Mouse (Mus musculus): ENCODE results near the gene Gm12394. TPM values are rescaled to one million over a fixed set of nuclear protein-coding genes. Genes with fewer than 3 reads are reported as not detected.

The Gm12394 gene
- polyA plus RNA-seq, 1 experiment = not detected

GRCm38 (mm10) chr4:42900878-42901277 lies 44.3 kb upstream of the Gm12394 start:
- no peak overlapping the region for H3K9ac ChIP-seq (ENCODE audit: low read depth, poor library complexity, severe bottlenecking)
- no peak overlapping the region for H3K27ac ChIP-seq (ENCODE audit: insufficient read depth, low read length)
- no peaks in the 10 kb centered on the region for H3K4me1 ChIP-seq (ENCODE audit: control insufficient read depth, insufficient read depth, low read length)
- H3K27me3 ChIP-seq (ENCODE audit: control insufficient read depth, insufficient read depth, low read length, poor library complexity, severe bottlenecking) = no peaks in the 10 kb centered on the region; the same call in 1 of the 2 replicates
- H3K4me3 ChIP-seq (ENCODE audit: low read depth, low read length) = no peak overlapping the region
- no peaks in the 10 kb centered on the region for H3K9me3 ChIP-seq (replicated peaks; ENCODE audit: control insufficient read depth, insufficient read depth, low read length, poor library complexity, severe bottlenecking)
- TF ChIP-seq POLR2A (IDR thresholded peaks at IDR 0.05; ENCODE audit: insufficient read depth, low read length) = no peak
- TF ChIP-seq CTCF (IDR thresholded peaks at IDR 0.05; ENCODE audit: low read depth, low read length) = no peak
- TF ChIP-seq EP300 (IDR thresholded peaks at IDR 0.05; ENCODE audit: insufficient read depth, low read depth, low read length) = no peak
- H3K36me3 ChIP-seq (ENCODE audit: control insufficient read depth, insufficient read depth, low read length, poor library complexity, severe bottlenecking) = no peaks in the 10 kb centered on the region

GRCm38 (mm10) chr4:42898914-42899313 lies 42.3 kb upstream of the Gm12394 start:
- Histone ChIP-seq H3K27me3 (ENCODE audit: control insufficient read depth, insufficient read depth, low read length, poor library complexity, severe bottlenecking) (no peaks in the 10 kb centered on the region), H3K4me3 (ENCODE audit: low read depth, low read length) (no peak overlapping the region), H3K36me3 (ENCODE audit: control insufficient read depth, insufficient read depth, low read length, poor library complexity, severe bottlenecking) (no peaks in the 10 kb centered on the region), H3K4me1 (ENCODE audit: control insufficient read depth, insufficient read depth, low read length) (no peaks in the 10 kb centered on the region), H3K9me3 (replicated peaks; ENCODE audit: control insufficient read depth, insufficient read depth, low read length, poor library complexity, severe bottlenecking) (no peaks in the 10 kb centered on the region), H3K27ac (ENCODE audit: insufficient read depth, low read length) (no peak overlapping the region), H3K9ac (ENCODE audit: low read depth, poor library complexity, severe bottlenecking) (no peak overlapping the region)
- no peak for TF ChIP-seq POLR2A (IDR thresholded peaks at IDR 0.05; ENCODE audit: insufficient read depth, low read length)
- TF ChIP-seq EP300 (IDR thresholded peaks at IDR 0.05; ENCODE audit: insufficient read depth, low read depth, low read length) = peak; percentile 61; the same call in 1 of the 2 replicates
- TF ChIP-seq CTCF (IDR thresholded peaks at IDR 0.05; ENCODE audit: low read depth, low read length) = no peak

GRCm38 (mm10) chr4:42895118-42895517 lies 38.5 kb upstream of the Gm12394 start:
- H3K36me3 ChIP-seq (ENCODE audit: control insufficient read depth, insufficient read depth, low read length, poor library complexity, severe bottlenecking) = no peaks in the 10 kb centered on the region
- H3K4me1 ChIP-seq (ENCODE audit: control insufficient read depth, insufficient read depth, low read length) = peaks cover 1% of the 10 kb centered on the region
- H3K9me3 ChIP-seq (replicated peaks; ENCODE audit: control insufficient read depth, insufficient read depth, low read length, poor library complexity, severe bottlenecking) = no peaks in the 10 kb centered on the region
- no peak overlapping the region for H3K9ac ChIP-seq (ENCODE audit: low read depth, poor library complexity, severe bottlenecking)
- no peak overlapping the region for H3K27ac ChIP-seq (ENCODE audit: insufficient read depth, low read length)
- H3K27me3 ChIP-seq (ENCODE audit: control insufficient read depth, insufficient read depth, low read length, poor library complexity, severe bottlenecking) = peaks cover 2% of the 10 kb centered on the region; the same call in 1 of the 2 replicates
- no peak overlapping the region for H3K4me3 ChIP-seq (ENCODE audit: low read depth, low read length)
- TF ChIP-seq POLR2A (IDR thresholded peaks at IDR 0.05; ENCODE audit: insufficient read depth, low read length) (no peak), EP300 (IDR thresholded peaks at IDR 0.05; ENCODE audit: insufficient read depth, low read depth, low read length) (no peak), CTCF (IDR thresholded peaks at IDR 0.05; ENCODE audit: low read depth, low read length) (no peak)

- H3K4me3 ChIP-seq (ENCODE audit: low read depth, low read length) = no peak overlapping the region
- H3K9ac ChIP-seq (ENCODE audit: low read depth, poor library complexity, severe bottlenecking) = no peak overlapping the region
- H3K4me1 ChIP-seq (ENCODE audit: control insufficient read depth, insufficient read depth, low read length) = peaks cover 1% of the 10 kb centered on the region
- no peaks in the 10 kb centered on the region for H3K9me3 ChIP-seq (replicated peaks; ENCODE audit: control insufficient read depth, insufficient read depth, low read length, poor library complexity, severe bottlenecking)
- TF ChIP-seq EP300 (IDR thresholded peaks at IDR 0.05; ENCODE audit: insufficient read depth, low read depth, low read length) (no peak), CTCF (IDR thresholded peaks at IDR 0.05; ENCODE audit: low read depth, low read length) (no peak)
- H3K27me3 ChIP-seq (ENCODE audit: control insufficient read depth, insufficient read depth, low read length, poor library complexity, severe bottlenecking) = peaks cover 2% of the 10 kb centered on the region; the same call in 1 of the 2 replicates
- H3K27ac ChIP-seq (ENCODE audit: insufficient read depth, low read length) = no peak overlapping the region
- no peaks in the 10 kb centered on the region for H3K36me3 ChIP-seq (ENCODE audit: control insufficient read depth, insufficient read depth, low read length, poor library complexity, severe bottlenecking)
Measured at GRCm38 (mm10) chr4:42891176-42891575, 34.6 kb upstream of the Gm12394 start.

- H3K36me3 ChIP-seq (ENCODE audit: control insufficient read depth, insufficient read depth, low read length, poor library complexity, severe bottlenecking) = no peaks in the 10 kb centered on the region
- H3K4me3 ChIP-seq (ENCODE audit: low read depth, low read length) = no peak overlapping the region
- H3K4me1 ChIP-seq (ENCODE audit: control insufficient read depth, insufficient read depth, low read length) = peaks cover 1% of the 10 kb centered on the region
- no peak overlapping the region for H3K27ac ChIP-seq (ENCODE audit: insufficient read depth, low read length)
- 0 out of 2 replicates have a peak, but pooled peaks cover 2% of the 10 kb centered on the region for H3K9me3 ChIP-seq (replicated peaks; ENCODE audit: control insufficient read depth, insufficient read depth, low read length, poor library complexity, severe bottlenecking)
- peaks cover 2% of the 10 kb centered on the region; the same call in 1 of the 2 replicates for H3K27me3 ChIP-seq (ENCODE audit: control insufficient read depth, insufficient read depth, low read length, poor library complexity, severe bottlenecking)
- TF ChIP-seq EP300 (IDR thresholded peaks at IDR 0.05; ENCODE audit: insufficient read depth, low read depth, low read length) (no peak), POLR2A (IDR thresholded peaks at IDR 0.05; ENCODE audit: insufficient read depth, low read length) (no peak), CTCF (IDR thresholded peaks at IDR 0.05; ENCODE audit: low read depth, low read length) (no peak)
- no peak overlapping the region for H3K9ac ChIP-seq (ENCODE audit: low read depth, poor library complexity, severe bottlenecking)
Measured at GRCm38 (mm10) chr4:42888806-42889205, 32.2 kb upstream of the Gm12394 start.

GRCm38 (mm10) chr4:42886926-42887325 lies 30.4 kb upstream of the Gm12394 start:
- no peaks in the 10 kb centered on the region for H3K4me1 ChIP-seq (ENCODE audit: control insufficient read depth, insufficient read depth, low read length)

More at GRCm38 (mm10) chr4:42886926-42887325, 30.4 kb upstream of the Gm12394 start:
- Histone ChIP-seq H3K36me3 (ENCODE audit: control insufficient read depth, insufficient read depth, low read length, poor library complexity, severe bottlenecking) (no peaks in the 10 kb centered on the region), H3K9ac (ENCODE audit: low read depth, poor library complexity, severe bottlenecking) (no peak overlapping the region), H3K4me3 (ENCODE audit: low read depth, low read length) (no peak overlapping the region), H3K27ac (ENCODE audit: insufficient read depth, low read length) (no peak overlapping the region), H3K9me3 (replicated peaks; ENCODE audit: control insufficient read depth, insufficient read depth, low read length, poor library complexity, severe bottlenecking) (0 out of 2 replicates have a peak, but pooled peaks cover 2% of the 10 kb centered on the region), H3K27me3 (ENCODE audit: control insufficient read depth, insufficient read depth, low read length, poor library complexity, severe bottlenecking) (no peaks in the 10 kb centered on the region)
- TF ChIP-seq CTCF (IDR thresholded peaks at IDR 0.05; ENCODE audit: low read depth, low read length) (no peak), POLR2A (IDR thresholded peaks at IDR 0.05; ENCODE audit: insufficient read depth, low read length) (no peak), EP300 (IDR thresholded peaks at IDR 0.05; ENCODE audit: insufficient read depth, low read depth, low read length) (no peak)
